In the genomic region with DNA sequence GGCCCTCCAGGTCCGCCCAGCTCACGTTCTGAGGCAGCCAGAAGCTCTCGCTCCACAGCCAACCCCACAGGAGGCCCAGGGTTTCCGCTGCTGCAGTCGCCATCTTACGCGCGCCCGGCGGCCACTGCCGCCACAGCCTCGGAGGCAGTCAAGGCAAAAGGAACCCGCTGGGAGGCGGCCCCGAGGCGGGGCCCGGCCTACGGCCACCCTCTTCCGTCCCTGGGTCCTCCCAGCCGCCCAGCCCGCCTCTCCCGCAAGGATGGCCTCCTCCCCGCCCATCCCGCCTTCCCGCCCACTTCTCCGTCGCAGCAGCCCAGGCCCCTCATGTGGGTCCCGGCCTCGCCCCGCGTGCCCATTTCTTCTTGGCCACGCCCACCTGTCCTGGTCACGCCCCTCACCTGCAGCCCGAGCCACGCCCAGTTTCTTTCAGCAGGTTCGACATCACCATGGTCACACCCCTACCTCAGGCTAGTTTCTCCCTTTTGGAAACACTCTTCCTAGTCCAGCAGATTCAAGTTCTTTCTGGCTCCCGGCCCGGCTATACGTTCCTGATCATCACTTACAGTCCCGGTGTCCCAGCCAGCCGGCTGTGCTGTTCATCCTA, we compare ENCODE assay signal across 8 mouse cellular contexts. TPM values are rescaled to one million over a fixed set of nuclear protein-coding genes. Genes with fewer than 3 reads are reported as not detected.
A peak's percentile ranks its signal among the peaks of the same experiment; 100 is the strongest.
DNase-seq lines count a peak whose midpoint lies in the region; ATAC-seq and TF ChIP-seq lines count a peak whose summit lies in the region.

No protein-coding gene starts in this region.

- peak overlapping the region; percentile 79 for H3K4me3 ChIP-seq in forebrain, postnatal 0 days (ENCODE audit: low read depth, low read length)
- H3K4me3 ChIP-seq in lung, embryonic 14.5 days (ENCODE audit: low read depth, low read length): peak overlapping the region; percentile 83

- peak; percentile 93 for ATAC-seq in forebrain, postnatal 0 days
- ATAC-seq in lung, embryonic 14.5 days (ENCODE audit: insufficient read depth): peak; percentile 98
- peak; percentile 76 for ATAC-seq in neutrophil, adult 5-6 weeks (ENCODE audit: extremely low read depth, insufficient number of reproducible peaks, low FRiP score, poor library complexity, severe bottlenecking)

- H3K9me3 ChIP-seq in forebrain, postnatal 0 days (ENCODE audit: low read length): no peaks in the 10 kb centered on the region
- no peaks in the 10 kb centered on the region for H3K9me3 ChIP-seq in lung, embryonic 14.5 days (ENCODE audit: low read depth, low read length)

- 2% methylated on average over 40 of the region's 41 CpGs for WGBS in forebrain, postnatal 0 days
- under 1% methylated on average over 35 of the region's 41 CpGs for WGBS in lung, embryonic 14.5 days

- peaks cover 7% of the 10 kb centered on the region; the same call in 1 of the 2 replicates for H3K4me1 ChIP-seq in forebrain, postnatal 0 days (ENCODE audit: insufficient read depth)
- no peaks in the 10 kb centered on the region for H3K4me1 ChIP-seq in lung, embryonic 14.5 days (ENCODE audit: insufficient read depth)

- no peaks in the 10 kb centered on the region for H3K27me3 ChIP-seq in forebrain, postnatal 0 days (ENCODE audit: insufficient read depth, low read length)
- H3K27me3 ChIP-seq in lung, embryonic 14.5 days (ENCODE audit: insufficient read depth, low read length): no peaks in the 10 kb centered on the region

- H3K27ac ChIP-seq in forebrain, postnatal 0 days (ENCODE audit: low read depth, low read length): peak overlapping the region; percentile 94
- peak overlapping the region; percentile 92 for H3K27ac ChIP-seq in lung, embryonic 14.5 days (ENCODE audit: low read depth)

- DNase-seq in MEL-GATA-1-ER (ENCODE audit: extremely low read depth, low read depth): peak; percentile 80
- DNase-seq in cerebellum, adult 8-10 months: peak; percentile 78
- DNase-seq in forebrain, postnatal 0 days: peak; percentile 83
- peak; percentile 91 for DNase-seq in heart, postnatal 4 days
- DNase-seq in layer of hippocampus, adult 8-10 months (ENCODE audit: low spot score in 2 of 2): peak; percentile 76 to 78
- peak; percentile 95 for DNase-seq in lung, embryonic 14.5 days
- DNase-seq in testis, postnatal 14 days (ENCODE audit: low spot score): peak; percentile 92

- peak overlapping the region; percentile 94 for H3K9ac ChIP-seq in forebrain, postnatal 0 days
- H3K9ac ChIP-seq in lung, embryonic 14.5 days: peak overlapping the region; percentile 90

- H3K36me3 ChIP-seq in forebrain, postnatal 0 days (ENCODE audit: insufficient read depth): no peaks in the 10 kb centered on the region
- no peaks in the 10 kb centered on the region; the same call in 1 of the 2 replicates for H3K36me3 ChIP-seq in lung, embryonic 14.5 days (ENCODE audit: insufficient read depth)

- peak; percentile 46 for TF ChIP-seq CTCF in forebrain, postnatal 0 days (IDR thresholded peaks at IDR 0.05; ENCODE audit: low read depth)
- TF ChIP-seq CTCF in lung, embryonic 14.5 days (IDR thresholded peaks at IDR 0.05; ENCODE audit: low read depth): no peak

- H3K4me2 ChIP-seq in forebrain, postnatal 0 days (ENCODE audit: low read depth): peak overlapping the region; percentile 79
- H3K4me2 ChIP-seq in lung, embryonic 14.5 days: peak overlapping the region; percentile 87

RNA-seq across cellular contexts. Expression of gene Cers5, which starts 0.3 kb away (rescaled TPM):
- total RNA-seq in forebrain, postnatal 0 days (2014; rRNA removed): 95.7 and 99.2 TPM in 2 replicates
- polyA plus RNA-seq in forebrain, postnatal 0 days (2015; fragmentation: Nextera tagmentation; extraction: Ambion mirVana): 69.5 and 76.8 TPM in 2 replicates
- total RNA-seq in heart, postnatal 4 days (2021): 10 to 100 TPM; 29.3 to 31.3 TPM
- total RNA-seq in layer of hippocampus, adult 8-10 months (2022): 10 to 100 TPM; 24.9 to 34.7 (median 31.4) TPM
- 76.6 and 78.8 TPM in 2 replicates for polyA plus RNA-seq in lung, embryonic 14.5 days (2014; fragmentation: Nextera tagmentation; extraction: Ambion mirVana)
- total RNA-seq in neutrophil, adult 5-6 weeks (2017): 34.4 and 42.8 TPM in 2 replicates

RNA-seq across cellular contexts. Expression of gene Cox14, which starts 47.0 kb away (rescaled TPM):
- 69.0 and 86.2 TPM in 2 replicates for total RNA-seq in forebrain, postnatal 0 days (2014; rRNA removed)
- polyA plus RNA-seq in forebrain, postnatal 0 days (2015; fragmentation: Nextera tagmentation; extraction: Ambion mirVana): 177 and 209 TPM in 2 replicates
- 100 to 1,000 TPM; 150 to 159 TPM for total RNA-seq in heart, postnatal 4 days (2021)
- total RNA-seq in layer of hippocampus, adult 8-10 months (2022): 100 to 1,000 TPM; 103 to 125 (median 111) TPM
- polyA plus RNA-seq in lung, embryonic 14.5 days (2014; fragmentation: Nextera tagmentation; extraction: Ambion mirVana): 135 and 145 TPM in 2 replicates
- total RNA-seq in neutrophil, adult 5-6 weeks (2017): 24.1 and 29.8 TPM in 2 replicates

RNA-seq across cellular contexts. Expression of gene Gpd1, which starts 55.1 kb away (rescaled TPM):
- total RNA-seq in forebrain, postnatal 0 days (2014; rRNA removed): 6.0 and 6.1 TPM in 2 replicates
- polyA plus RNA-seq in forebrain, postnatal 0 days (2015; fragmentation: Nextera tagmentation; extraction: Ambion mirVana): 3.9 and 4.3 TPM in 2 replicates
- 10 to 100 TPM; 24.5 to 26.4 TPM for total RNA-seq in heart, postnatal 4 days (2021)
- 100 to 1,000 TPM; 102 to 138 (median 117) TPM for total RNA-seq in layer of hippocampus, adult 8-10 months (2022)
- 0.31 and 0.58 TPM in 2 replicates for polyA plus RNA-seq in lung, embryonic 14.5 days (2014; fragmentation: Nextera tagmentation; extraction: Ambion mirVana)
- 1.1 TPM in 1 of 2 replicates, not detected in the other for total RNA-seq in neutrophil, adult 5-6 weeks (2017)

Comparison
In these comparisons a context has a peak if more than half of its experiments do, and no peak if none do; other contexts are left out.
1. Peak in every context shown above with its lines: DNase-seq, ATAC-seq, H3K4me3 ChIP-seq and H3K27ac ChIP-seq.